Mouse (Mus musculus) lung, adult 2 months (tissue): ENCODE results near the gene Adnp. TPM values are rescaled to one million over a fixed set of nuclear protein-coding genes. Genes with fewer than 3 reads are reported as not detected.

Experiments used
- DNase-seq: peaks from one replicate; pipeline ENCODE4 v3.0.0; 2022
- H3K4me1 ChIP-seq: fragments of 200-500 bp; 2 replicates; pipeline ENCODE4 v1.6.1; 2011; ENCODE audit warnings: low read length; ENCODE audit not compliant: control insufficient read depth, insufficient read depth
- H3K4me3 ChIP-seq: fragments of 200-500 bp; replicated peaks from 2 replicates; pipeline ENCODE3; 2011; ENCODE audit warnings: low read depth, mild to moderate bottlenecking, control low read depth, low read length; ENCODE audit errors: extremely low read depth
- CTCF ChIP-seq: fragments of 200-500 bp; IDR thresholded peaks from 2 replicates; pipeline ENCODE4 v1.5.1; 2011; ENCODE audit warnings: mild to moderate bottlenecking, low read length, control low read depth; ENCODE audit not compliant: insufficient read depth
- POLR2A ChIP-seq: fragments of 200-500 bp; IDR thresholded peaks from 2 replicates; pipeline ENCODE4 v1.6.1; 2011; ENCODE audit warnings: low read depth, mild to moderate bottlenecking, control low read depth, low read length, borderline replicate concordance; ENCODE audit errors: extremely low read depth
- WGBS: fragments of 180-500 bp; shearing (Covaris S2); methylation state at CpG from one replicate; pipeline ENCODE4 v1.1.7; 2018; 5-methylcytosine and 5-hydroxymethylcytosine counted together
- polyA plus RNA-seq: library from polyadenylated mRNA; depleted of rRNA; stranded (reverse); fragments of >200 nt; gene quantifications from 2 replicates; pipeline ENCODE4 v1.2.3, GENCODE M21; 2012; rRNA removed

Adnp gene
- polyA plus RNA-seq, 1 experiment, result 18.3 TPM

- 47% methylated on average over 5 of the region's 5 CpGs for WGBS
- no peak for DNase-seq
- H3K4me3 ChIP-seq, result no peak overlapping the region
Measured at GRCm38 (mm10) chr2:168143794-168144193, 63.1 kb downstream of the Adnp start.

GRCm38 (mm10) chr2:168137161-168137560, 69.8 kb downstream of the Adnp start:
- WGBS, result 70% methylated on average over 15 of the region's 15 CpGs
- no peak for TF ChIP-seq POLR2A
- no peak for TF ChIP-seq CTCF
- Histone ChIP-seq H3K4me3 (no peak overlapping the region), H3K4me1 (no peaks in the 10 kb centered on the region)
- no peak for DNase-seq

More at GRCm38 (mm10) chr2:168143794-168144193, 63.1 kb downstream of the Adnp start:
- H3K4me1 ChIP-seq, result no peaks in the 10 kb centered on the region
- TF ChIP-seq CTCF (no peak), POLR2A (no peak)

Other genes with a start within 250 kb of the Adnp start
- gene Ripor3, start 196.5 kb downstream of the Adnp start, polyA plus RNA-seq, result 2.3 and 5.3 TPM in 2 replicates
- 51.6 and 60.1 TPM in 2 replicates for gene Pard6b, start 126.1 kb downstream of the Adnp start, polyA plus RNA-seq
- gene Gm20716, start 23.3 kb upstream of the Adnp start, polyA plus RNA-seq, result 0.48 and 5.4 TPM in 2 replicates
- 21.4 and 25.5 TPM in 2 replicates for gene Dpm1, start 23.5 kb upstream of the Adnp start, polyA plus RNA-seq
- gene Mocs3, start 23.5 kb upstream of the Adnp start, polyA plus RNA-seq, result 14.4 and 25.9 TPM in 2 replicates
- gene Kcng1, start 74.6 kb upstream of the Adnp start, polyA plus RNA-seq, result 0.62 and 0.71 TPM in 2 replicates